Mouse (Mus musculus): ENCODE data around the gene Uaca.

The Uaca gene

GRCm38 (mm10) chr9:60769711-60770111, 24.6 kb upstream of the Uaca start:
- DNase-seq (ENCODE audit: low read depth, low spot score): no peak
- no peaks in the 10 kb centered on the region for H3K36me3 ChIP-seq (ENCODE audit: control insufficient read depth, insufficient read depth, low read length, poor library complexity, severe bottlenecking)
- no peaks in the 10 kb centered on the region for H3K27me3 ChIP-seq (ENCODE audit: control insufficient read depth, insufficient read depth, low read length, poor library complexity, severe bottlenecking)

- Histone ChIP-seq H3K36me3 (ENCODE audit: control insufficient read depth, insufficient read depth, low read length, poor library complexity, severe bottlenecking) (no peaks in the 10 kb centered on the region), H3K27me3 (ENCODE audit: control insufficient read depth, insufficient read depth, low read length, poor library complexity, severe bottlenecking) (no peaks in the 10 kb centered on the region)
- no peak for DNase-seq (ENCODE audit: low read depth, low spot score)
Observed at GRCm38 (mm10) chr9:60773713-60774112, 20.6 kb upstream of the Uaca start.

GRCm38 (mm10) chr9:60776899-60777298, 17.4 kb upstream of the Uaca start:
- H3K36me3 ChIP-seq (ENCODE audit: control insufficient read depth, insufficient read depth, low read length, poor library complexity, severe bottlenecking): no peaks in the 10 kb centered on the region
- no peak for DNase-seq (ENCODE audit: low read depth, low spot score)
- no peaks in the 10 kb centered on the region for H3K27me3 ChIP-seq (ENCODE audit: control insufficient read depth, insufficient read depth, low read length, poor library complexity, severe bottlenecking)

- Histone ChIP-seq H3K36me3 (ENCODE audit: control insufficient read depth, insufficient read depth, low read length, poor library complexity, severe bottlenecking) (no peaks in the 10 kb centered on the region), H3K27me3 (ENCODE audit: control insufficient read depth, insufficient read depth, low read length, poor library complexity, severe bottlenecking) (no peaks in the 10 kb centered on the region)
- no peak for DNase-seq (ENCODE audit: low read depth, low spot score)
Observed at GRCm38 (mm10) chr9:60782057-60782789, 12.1 kb upstream of the Uaca start.

DNA sequence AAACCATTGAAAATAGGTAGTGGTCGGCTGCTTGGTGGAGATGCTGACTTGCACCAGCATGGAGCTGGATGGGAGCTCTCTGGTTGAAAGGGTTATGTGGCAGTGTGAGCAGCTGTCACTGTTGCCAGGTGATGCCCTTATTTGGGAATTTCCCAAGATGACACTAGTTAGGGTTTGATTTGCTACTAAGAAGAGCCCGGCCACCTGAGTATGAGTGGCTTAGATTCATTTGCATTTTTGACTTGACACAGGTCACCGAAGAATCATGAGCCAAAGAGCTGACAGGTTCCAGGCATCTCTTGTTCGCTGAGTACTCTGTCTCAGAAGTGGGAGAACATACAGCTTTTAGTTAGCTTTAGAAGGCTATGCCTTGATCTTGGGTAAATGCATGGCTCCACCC, 9.3 kb upstream of the Uaca start:
- no peak for DNase-seq (ENCODE audit: low read depth, low spot score)
- Histone ChIP-seq H3K27me3 (ENCODE audit: control insufficient read depth, insufficient read depth, low read length, poor library complexity, severe bottlenecking) (no peaks in the 10 kb centered on the region), H3K36me3 (ENCODE audit: control insufficient read depth, insufficient read depth, low read length, poor library complexity, severe bottlenecking) (no peaks in the 10 kb centered on the region)

- no peak for DNase-seq (ENCODE audit: low read depth, low spot score)
- no peaks in the 10 kb centered on the region for H3K36me3 ChIP-seq (ENCODE audit: control insufficient read depth, insufficient read depth, low read length, poor library complexity, severe bottlenecking)
- H3K27me3 ChIP-seq (ENCODE audit: control insufficient read depth, insufficient read depth, low read length, poor library complexity, severe bottlenecking): no peaks in the 10 kb centered on the region
Observed at GRCm38 (mm10) chr9:60787517-60788110, 6.7 kb upstream of the Uaca start.

DNA sequence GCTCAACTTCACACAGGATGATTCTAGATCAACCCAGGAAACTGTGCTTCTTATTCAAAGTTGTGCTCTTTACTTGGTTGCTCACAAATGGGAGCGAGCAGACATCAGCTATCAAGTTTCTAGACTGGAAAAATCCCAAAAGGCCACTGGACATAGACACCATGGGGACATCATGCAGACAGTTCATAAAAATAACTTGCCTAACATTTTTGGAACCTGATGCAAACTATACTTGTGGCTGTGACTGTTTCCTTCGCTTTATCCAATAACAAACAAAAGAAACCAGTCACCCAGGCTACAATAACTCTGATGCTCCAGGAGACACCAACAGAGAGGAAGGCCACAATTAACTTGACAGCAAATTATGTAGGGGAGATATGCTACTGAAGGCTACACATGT, 4.1 kb upstream of the Uaca start:
- Histone ChIP-seq H3K27me3 (ENCODE audit: control insufficient read depth, insufficient read depth, low read length, poor library complexity, severe bottlenecking) (no peaks in the 10 kb centered on the region; the same call in 1 of the 2 replicates), H3K36me3 (ENCODE audit: control insufficient read depth, insufficient read depth, low read length, poor library complexity, severe bottlenecking) (no peaks in the 10 kb centered on the region)
- DNase-seq (ENCODE audit: low read depth, low spot score): no peak

GRCm38 (mm10) chr9:60794841-60795351, 554 bp downstream of the Uaca start:
- DNase-seq (ENCODE audit: low read depth, low spot score): peak; percentile 43

DNA sequence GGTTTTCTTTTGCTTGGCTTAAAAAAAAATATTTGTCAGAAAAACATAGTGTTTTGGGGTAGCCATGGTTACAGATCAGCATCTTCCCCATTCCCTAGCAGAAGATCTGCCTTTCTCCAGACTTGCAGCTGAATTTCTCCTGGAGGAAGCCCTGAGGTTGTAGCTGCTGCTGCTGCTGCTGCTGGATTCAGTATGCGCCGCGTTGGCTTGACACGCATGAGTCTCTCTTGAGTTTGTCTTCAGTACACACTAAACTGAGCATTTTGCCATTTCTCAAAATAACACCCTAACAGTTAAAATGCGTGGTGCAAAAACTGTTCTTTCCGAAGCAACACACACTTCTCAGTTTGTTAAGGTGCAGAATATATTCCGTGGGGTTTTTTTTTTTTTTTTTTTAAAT, 1.7 kb downstream of the Uaca start:
- Histone ChIP-seq H3K36me3 (ENCODE audit: control insufficient read depth, insufficient read depth, low read length, poor library complexity, severe bottlenecking) (no peaks in the 10 kb centered on the region), H3K27me3 (ENCODE audit: control insufficient read depth, insufficient read depth, low read length, poor library complexity, severe bottlenecking) (no peaks in the 10 kb centered on the region; the same call in 1 of the 2 replicates)
- DNase-seq (ENCODE audit: low read depth, low spot score): no peak

More at GRCm38 (mm10) chr9:60794841-60795351, 554 bp downstream of the Uaca start:
- Histone ChIP-seq H3K27me3 (ENCODE audit: control insufficient read depth, insufficient read depth, low read length, poor library complexity, severe bottlenecking) (no peaks in the 10 kb centered on the region; the same call in 1 of the 2 replicates), H3K36me3 (ENCODE audit: control insufficient read depth, insufficient read depth, low read length, poor library complexity, severe bottlenecking) (no peaks in the 10 kb centered on the region)

- no peak for DNase-seq (ENCODE audit: low read depth, low spot score)
- Histone ChIP-seq H3K36me3 (ENCODE audit: control insufficient read depth, insufficient read depth, low read length, poor library complexity, severe bottlenecking) (no peaks in the 10 kb centered on the region), H3K27me3 (ENCODE audit: control insufficient read depth, insufficient read depth, low read length, poor library complexity, severe bottlenecking) (no peaks in the 10 kb centered on the region; the same call in 1 of the 2 replicates)
Observed at GRCm38 (mm10) chr9:60797126-60797525, 2.8 kb downstream of the Uaca start.

- no peaks in the 10 kb centered on the region for H3K36me3 ChIP-seq (ENCODE audit: control insufficient read depth, insufficient read depth, low read length, poor library complexity, severe bottlenecking)
- no peak for DNase-seq (ENCODE audit: low read depth, low spot score)
- no peaks in the 10 kb centered on the region; the same call in 1 of the 2 replicates for H3K27me3 ChIP-seq (ENCODE audit: control insufficient read depth, insufficient read depth, low read length, poor library complexity, severe bottlenecking)
Observed at GRCm38 (mm10) chr9:60799061-60799460, 4.7 kb downstream of the Uaca start.

GRCm38 (mm10) chr9:60800663-60801382, 6.5 kb downstream of the Uaca start:
- H3K36me3 ChIP-seq (ENCODE audit: control insufficient read depth, insufficient read depth, low read length, poor library complexity, severe bottlenecking): no peaks in the 10 kb centered on the region
- no peak for DNase-seq (ENCODE audit: low read depth, low spot score)
- no peaks in the 10 kb centered on the region for H3K27me3 ChIP-seq (ENCODE audit: control insufficient read depth, insufficient read depth, low read length, poor library complexity, severe bottlenecking)

DNA sequence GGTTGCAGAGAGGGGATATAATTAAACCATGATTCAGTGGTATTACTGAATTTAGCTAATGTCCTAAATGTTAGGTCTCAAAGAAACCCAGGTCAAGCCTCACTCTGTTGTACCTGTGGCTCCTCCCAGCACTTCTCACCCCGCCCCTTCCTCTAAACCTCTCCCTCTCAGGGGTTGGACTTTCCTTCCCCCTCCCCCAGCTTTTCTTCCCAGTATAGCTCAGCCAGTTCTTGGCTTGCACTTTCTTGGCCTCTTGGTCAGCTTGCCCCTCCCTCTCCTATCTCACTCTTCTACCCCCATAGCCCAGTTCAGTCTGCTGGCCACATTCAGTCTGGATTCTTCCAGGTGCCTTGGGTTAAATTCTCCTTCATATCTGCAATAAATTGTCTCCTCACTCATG, 7.4 kb downstream of the Uaca start:
- Histone ChIP-seq H3K36me3 (ENCODE audit: control insufficient read depth, insufficient read depth, low read length, poor library complexity, severe bottlenecking) (no peaks in the 10 kb centered on the region), H3K27me3 (ENCODE audit: control insufficient read depth, insufficient read depth, low read length, poor library complexity, severe bottlenecking) (no peaks in the 10 kb centered on the region)
- no peak for DNase-seq (ENCODE audit: low read depth, low spot score)

GRCm38 (mm10) chr9:60802341-60802740, 8.0 kb downstream of the Uaca start:
- DNase-seq (ENCODE audit: low read depth, low spot score): no peak
- H3K27me3 ChIP-seq (ENCODE audit: control insufficient read depth, insufficient read depth, low read length, poor library complexity, severe bottlenecking): no peaks in the 10 kb centered on the region
- no peaks in the 10 kb centered on the region for H3K36me3 ChIP-seq (ENCODE audit: control insufficient read depth, insufficient read depth, low read length, poor library complexity, severe bottlenecking)

DNA sequence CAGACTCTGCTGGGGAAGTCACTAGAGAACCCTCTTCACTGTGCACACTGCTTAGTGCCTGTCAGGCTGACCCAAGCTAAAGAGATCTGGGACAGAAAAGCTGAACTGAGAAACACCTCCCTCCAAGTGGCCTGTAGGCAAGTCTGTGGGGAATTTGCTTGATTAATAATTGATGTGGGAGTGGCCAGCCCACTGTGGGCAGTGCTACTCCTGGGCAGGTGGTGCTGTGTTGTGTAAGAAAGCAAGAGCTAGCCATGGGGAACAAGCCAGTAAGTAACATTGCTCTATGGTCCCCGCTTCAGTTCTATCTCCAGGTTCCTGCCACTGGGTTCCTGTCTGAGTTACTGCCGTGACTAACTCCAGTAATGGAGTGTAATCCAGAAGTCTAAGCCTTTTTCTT, 11.7 kb downstream of the Uaca start:
- Histone ChIP-seq H3K36me3 (ENCODE audit: control insufficient read depth, insufficient read depth, low read length, poor library complexity, severe bottlenecking) (no peaks in the 10 kb centered on the region), H3K27me3 (ENCODE audit: control insufficient read depth, insufficient read depth, low read length, poor library complexity, severe bottlenecking) (no peaks in the 10 kb centered on the region)
- no peak for DNase-seq (ENCODE audit: low read depth, low spot score)

Measured in splenic B cell, adult 2 months (primary cell).